Mouse (Mus musculus) G1E-ER4 (cell line): ENCODE data around the gene Rorb. TPM values are rescaled to one million over a fixed set of nuclear protein-coding genes. Genes with fewer than 3 reads are reported as not detected.

Source experiments
- GATA1 ChIP-seq: IDR thresholded peaks from one replicate; pipeline ENCODE4 v1.8.0; 2012; ENCODE audit warnings: low read length, inconsistent platforms
- polyA plus RNA-seq: library from polyadenylated mRNA; stranded (reverse); fragments of >175 nt; gene quantifications from 2 replicates; pipeline ENCODE4 v1.2.3, GENCODE M21; 2012

Gene Rorb
- polyA plus RNA-seq, 1 experiment = not detected

GRCm38 (mm10) chr19:18947193-18947592 is 163.8 kb downstream of the Rorb start:
- no peak for TF ChIP-seq GATA1

GRCm38 (mm10) chr19:18945265-18945664 is 165.7 kb downstream of the Rorb start:
- TF ChIP-seq GATA1 = no peak

GRCm38 (mm10) chr19:18941391-18941790 is 169.6 kb downstream of the Rorb start:
- TF ChIP-seq GATA1 = no peak

- no peak for TF ChIP-seq GATA1
Observed at GRCm38 (mm10) chr19:18911755-18912340, 199.1 kb downstream of the Rorb start.

DNA sequence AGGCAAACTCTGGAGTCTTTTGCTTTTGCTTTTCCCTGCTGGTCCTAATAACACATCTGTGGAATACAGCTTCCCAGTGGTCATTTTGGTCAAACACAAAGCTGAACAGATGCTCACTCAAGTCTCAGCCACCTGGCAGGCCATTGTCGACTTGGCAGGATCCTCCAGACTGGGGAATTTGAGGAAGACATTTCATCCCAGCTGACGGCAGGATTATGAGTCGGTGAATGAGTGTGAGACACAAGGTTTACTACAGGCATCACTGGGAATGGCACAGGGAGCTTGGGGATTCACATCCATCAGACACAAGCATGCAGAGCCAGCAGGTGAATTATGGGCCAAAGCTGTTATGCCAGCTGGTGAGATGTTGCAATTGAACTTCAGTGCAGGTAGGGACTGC is 201.4 kb downstream of the Rorb start:
- TF ChIP-seq GATA1 = no peak

GRCm38 (mm10) chr19:18905511-18905910 is 205.5 kb downstream of the Rorb start:
- no peak for TF ChIP-seq GATA1

DNA sequence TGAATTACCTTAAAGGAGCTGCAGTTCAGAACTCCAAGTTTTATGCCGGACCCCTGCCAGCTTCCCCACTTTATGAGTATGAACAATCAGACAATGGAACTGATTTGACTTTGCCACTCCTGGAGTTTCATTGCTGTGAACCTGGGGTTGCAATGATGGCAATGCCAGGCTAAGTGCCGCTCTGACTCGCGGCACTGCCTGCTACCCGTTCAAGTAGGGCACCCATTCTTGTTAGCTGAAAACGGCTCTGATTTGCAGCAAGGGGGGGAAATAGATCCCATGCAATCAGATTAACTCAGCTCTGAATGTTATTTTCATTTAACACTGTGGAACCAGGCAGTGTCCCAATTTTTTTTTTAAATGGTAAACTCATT is 208.3 kb downstream of the Rorb start:
- no peak for TF ChIP-seq GATA1

DNA sequence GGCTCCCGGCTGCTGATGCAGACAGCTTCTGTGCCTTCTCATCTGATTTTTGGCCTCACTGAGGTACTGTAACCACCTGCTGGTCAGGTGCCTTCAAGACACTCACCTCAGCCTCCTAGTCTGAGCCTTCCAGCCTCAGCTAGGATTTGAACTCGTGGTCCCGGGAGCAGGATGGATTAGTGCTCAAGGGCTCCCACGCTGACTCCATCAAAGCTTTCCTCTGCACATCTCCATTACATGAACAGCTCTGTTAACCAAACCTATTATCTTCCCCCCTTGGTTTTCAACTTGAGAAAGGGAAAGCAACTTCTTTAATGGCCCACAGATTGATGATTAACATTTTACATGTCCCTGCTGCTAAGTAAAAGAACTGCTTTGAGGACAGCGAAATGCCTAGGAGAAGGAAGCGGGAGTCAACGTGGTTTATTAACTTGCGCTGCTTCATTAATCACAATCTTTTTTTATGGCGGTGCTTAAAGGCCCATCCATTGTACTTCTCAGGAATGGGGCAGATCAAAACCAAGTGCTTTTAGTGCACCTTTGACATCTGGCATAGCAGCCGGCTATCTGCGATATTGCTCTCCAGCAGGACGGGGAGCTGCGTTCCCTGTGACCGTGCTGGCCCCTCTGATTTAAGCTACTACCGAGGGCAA is 208.8 kb downstream of the Rorb start:
- TF ChIP-seq GATA1 = no peak

- no peak for TF ChIP-seq GATA1
Observed at GRCm38 (mm10) chr19:18898238-18898637, 212.8 kb downstream of the Rorb start.

GRCm38 (mm10) chr19:18890216-18890615 is 220.8 kb downstream of the Rorb start:
- TF ChIP-seq GATA1 = no peak

- TF ChIP-seq GATA1 = no peak
Observed at GRCm38 (mm10) chr19:18889632-18890031, 221.4 kb downstream of the Rorb start.

DNA sequence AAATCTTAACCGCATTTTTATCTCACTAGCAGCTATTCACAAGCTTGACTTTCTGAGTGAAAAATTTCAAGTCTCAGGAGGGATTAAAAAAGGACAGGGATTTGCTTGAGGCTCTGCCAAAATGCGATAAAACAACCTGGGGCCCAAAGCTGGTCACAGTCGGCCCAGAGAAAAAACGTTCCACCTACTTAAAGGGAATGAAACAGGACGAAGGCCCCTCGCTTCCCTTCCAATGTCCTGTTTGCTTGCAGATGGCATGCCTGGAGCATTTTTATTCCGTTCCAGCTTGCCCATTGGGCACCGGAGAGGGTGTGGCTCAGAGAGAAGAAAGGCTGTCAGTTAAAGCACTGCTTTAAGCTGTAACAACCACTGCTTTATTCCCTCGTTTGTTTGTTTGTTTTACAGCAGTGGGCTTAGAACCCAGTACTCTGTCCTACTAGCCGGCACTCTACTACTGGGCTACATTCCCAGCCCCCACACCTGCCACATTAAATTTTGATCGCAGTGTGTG is 221.8 kb downstream of the Rorb start:
- no peak for TF ChIP-seq GATA1

DNA sequence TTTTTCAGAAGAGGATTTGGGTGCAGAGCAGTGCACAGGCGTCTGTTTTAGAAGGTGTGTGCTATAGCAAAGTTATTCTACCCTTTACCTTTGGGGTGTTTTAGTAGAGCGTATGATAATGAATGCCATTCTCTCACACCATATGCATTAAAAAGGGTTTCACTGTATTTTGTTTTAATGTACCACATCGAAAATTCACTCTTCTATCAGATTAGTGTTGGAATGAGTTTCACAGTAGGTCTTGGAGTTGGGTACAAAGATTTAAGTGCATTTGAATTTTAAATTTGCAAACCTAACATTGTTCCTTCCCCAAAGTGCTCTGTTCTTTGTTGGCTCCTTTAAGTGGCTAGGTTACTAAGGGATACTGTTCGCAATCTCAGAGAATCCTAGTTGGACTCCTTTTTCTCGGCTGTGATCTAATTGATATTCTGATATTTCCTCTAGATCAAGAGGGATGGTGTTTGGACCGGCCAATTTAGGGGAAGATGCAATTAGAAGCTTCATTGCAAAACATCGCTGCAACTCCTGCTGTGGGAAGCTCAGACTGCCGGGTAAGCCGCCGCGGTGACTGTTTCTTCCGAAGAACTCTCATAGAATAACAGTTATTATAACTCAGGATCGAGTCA is 222.4 kb downstream of the Rorb start:
- TF ChIP-seq GATA1 = no peak

DNA sequence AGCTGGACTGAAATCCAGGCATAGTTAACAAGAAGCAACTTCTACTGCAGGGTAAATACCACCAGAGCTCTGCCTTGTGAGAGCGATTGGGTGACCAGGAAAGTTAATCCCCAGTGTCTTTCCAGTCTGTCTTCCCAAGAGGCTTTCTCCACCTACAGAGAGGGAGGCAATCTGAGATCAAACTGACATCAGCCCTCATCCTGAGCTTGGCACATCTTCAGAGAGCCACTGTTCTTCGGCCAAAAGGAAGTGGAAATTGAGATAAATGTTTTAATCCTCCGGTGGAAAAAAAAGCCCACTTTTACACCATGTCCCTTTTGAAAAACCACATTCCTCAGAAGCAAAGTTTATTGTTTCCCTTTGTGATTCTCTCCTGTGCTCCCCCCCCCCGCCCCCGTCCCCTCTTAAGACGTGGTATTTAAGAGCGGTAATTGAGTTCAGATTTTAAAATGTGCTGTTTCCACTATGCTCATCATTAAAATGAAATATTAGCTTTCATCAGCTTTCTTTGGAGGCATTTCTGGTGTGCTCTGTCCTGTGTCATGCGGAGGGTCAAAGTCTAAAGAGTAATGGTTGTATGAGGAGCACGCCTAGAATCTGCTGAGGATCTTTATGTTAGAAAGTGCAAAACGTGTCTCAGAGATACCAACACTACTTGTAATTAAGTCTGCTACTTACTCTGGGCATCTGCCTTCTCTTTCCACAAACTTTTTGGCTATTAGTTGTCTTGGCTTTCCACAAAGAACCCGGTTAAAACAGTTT is 223.2 kb downstream of the Rorb start:
- no peak for TF ChIP-seq GATA1

DNA sequence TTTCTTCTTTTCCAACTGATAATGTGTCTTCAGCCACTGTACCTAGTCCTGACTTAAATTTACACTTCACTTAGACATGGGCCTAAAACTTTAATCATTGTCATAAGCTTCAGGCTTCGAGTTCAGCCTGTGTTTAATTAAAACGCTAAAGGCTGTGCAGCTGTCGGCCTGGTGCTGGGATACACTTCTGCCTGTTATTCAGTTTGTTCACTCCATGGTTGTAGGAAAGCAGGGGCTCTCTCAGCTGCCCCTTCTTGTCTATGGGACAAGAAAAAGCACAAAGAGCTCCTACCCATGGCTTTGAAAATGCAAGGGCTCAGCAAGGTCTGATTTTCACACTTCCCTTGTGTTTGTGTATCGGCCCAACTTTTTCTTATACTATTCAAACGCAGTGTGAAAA is 229.8 kb downstream of the Rorb start:
- TF ChIP-seq GATA1 = no peak
